Mouse (Mus musculus) macrophage (primary cell): Measurements from ENCODE around the gene Sh3gl3. TPM values are rescaled to one million over a fixed set of nuclear protein-coding genes. Genes with fewer than 3 reads are reported as not detected.

Experiments
- H3K27ac ChIP-seq: fragments of 350-480 bp; formaldehyde crosslinking; 2 replicates; pipeline ENCODE4 v1.9.0; 2021
- H3K36me3 ChIP-seq: fragments of 350-480 bp; formaldehyde crosslinking; 2 replicates; pipeline ENCODE4 v1.9.0; 2021; ENCODE audit errors: inconsistent target
- H3K4me3 ChIP-seq: fragments of 350-480 bp; formaldehyde crosslinking; 2 replicates; pipeline ENCODE4 v1.9.0; 2021; ENCODE audit errors: inconsistent target
- H3K79me2 ChIP-seq: fragments of 350-480 bp; formaldehyde crosslinking; 2 replicates; pipeline ENCODE4 v1.9.0; 2021; ENCODE audit errors: inconsistent target
- WGBS: methylation state at CpG from one replicate; pipeline ENCODE4 v1.1.7; 2026; ENCODE audit warnings: inconsistent platforms; ENCODE audit not compliant: missing documents; 5-methylcytosine and 5-hydroxymethylcytosine counted together
- polyA plus RNA-seq: library from polyadenylated mRNA; stranded (reverse); fragments of 250-400 nt; gene quantifications from 3 replicates; pipeline ENCODE4 v1.2.4, GENCODE M21; 2018; ENCODE audit warnings: inconsistent platforms
- total RNA-seq, 78 experiments: library from RNA; depleted of rRNA; stranded (reverse); fragments of 250-400 nt; gene quantifications; 1 replicate in 9 of 78; 2 replicates in 24 of 78; 3 replicates in 43 of 78; 4 replicates in 2 of 78; pipeline ENCODE4 v1.2.4; 2018; ENCODE audit warnings: inconsistent platforms in 56 of 78

The Sh3gl3 gene
- total RNA-seq (2018; cell fraction: chromatin; rRNA removed) = not detected
- total RNA-seq (2018; cell fraction: cytosol; rRNA removed) = under 1 TPM in 1 of 26 experiments, not detected in 25; 0.09 TPM
- not detected for total RNA-seq (2018; cell fraction: nucleus; rRNA removed)
- not detected in 3 replicates for polyA plus RNA-seq

- WGBS = 89% methylated on average over 3 of the region's 3 CpGs
- H3K4me3 ChIP-seq = no peak within 1 kb of the TSS
These were observed at the start of gene Sh3gl3 for GRCm38 (mm10) chr7:82173540-82173939. Gene Sh3gl3, plus strand, starts transcription at chr7:82173840.

GRCm38 (mm10) chr7:82138196-82138595 lies 35.4 kb upstream of the Sh3gl3 start:
- Histone ChIP-seq H3K36me3 (no peaks in the 10 kb centered on the region), H3K4me3 (no peak overlapping the region), H3K79me2 (no peaks in the 10 kb centered on the region), H3K27ac (no peak overlapping the region)
- 10% methylated on average over 1 of the region's 1 CpGs for WGBS

More at GRCm38 (mm10) chr7:82173540-82173939, at the start of gene Sh3gl3:
- Histone ChIP-seq H3K36me3 (no peaks in the 10 kb centered on the region), H3K27ac (no peak within 1 kb of the TSS), H3K79me2 (no peaks in the 10 kb centered on the region)

GRCm38 (mm10) chr7:82147151-82147550 lies 26.5 kb upstream of the Sh3gl3 start:
- Histone ChIP-seq H3K4me3 (no peak overlapping the region), H3K79me2 (no peaks in the 10 kb centered on the region), H3K27ac (no peak overlapping the region), H3K36me3 (no peaks in the 10 kb centered on the region)
- WGBS = 94% methylated on average over 5 of the region's 5 CpGs

- Histone ChIP-seq H3K4me3 (no peak overlapping the region), H3K36me3 (no peaks in the 10 kb centered on the region), H3K79me2 (no peaks in the 10 kb centered on the region), H3K27ac (no peak overlapping the region)
- WGBS = 93% methylated on average over 13 of the region's 14 CpGs
These were observed 9.0 kb upstream of the Sh3gl3 start for GRCm38 (mm10) chr7:82164681-82165080.

GRCm38 (mm10) chr7:82174571-82175326 lies 1.1 kb downstream of the Sh3gl3 start:
- WGBS = 3% methylated on average over 72 of the region's 72 CpGs
- Histone ChIP-seq H3K27ac (no peak overlapping the region), H3K4me3 (no peak overlapping the region), H3K79me2 (no peaks in the 10 kb centered on the region), H3K36me3 (no peaks in the 10 kb centered on the region)

GRCm38 (mm10) chr7:82175327-82175721 lies 1.7 kb downstream of the Sh3gl3 start:
- WGBS = 3% methylated on average over 16 of the region's 16 CpGs
- Histone ChIP-seq H3K4me3 (no peak overlapping the region), H3K27ac (no peak overlapping the region), H3K79me2 (no peaks in the 10 kb centered on the region), H3K36me3 (no peaks in the 10 kb centered on the region)

GRCm38 (mm10) chr7:82176192-82176591 lies 2.6 kb downstream of the Sh3gl3 start:
- no peak overlapping the region for H3K27ac ChIP-seq
- no peaks in the 10 kb centered on the region for H3K79me2 ChIP-seq
- no peak overlapping the region for H3K4me3 ChIP-seq
- WGBS = 66% methylated on average over 3 of the region's 3 CpGs
- no peaks in the 10 kb centered on the region for H3K36me3 ChIP-seq

- Histone ChIP-seq H3K27ac (no peak overlapping the region), H3K4me3 (no peak overlapping the region), H3K36me3 (no peaks in the 10 kb centered on the region), H3K79me2 (no peaks in the 10 kb centered on the region)
- 88% methylated on average over 5 of the region's 5 CpGs for WGBS
These were observed 3.7 kb downstream of the Sh3gl3 start for GRCm38 (mm10) chr7:82177336-82177735.

- H3K4me3 ChIP-seq = no peak overlapping the region
- H3K79me2 ChIP-seq = no peaks in the 10 kb centered on the region
- 94% methylated on average over 5 of the region's 5 CpGs for WGBS
- no peaks in the 10 kb centered on the region for H3K36me3 ChIP-seq
- H3K27ac ChIP-seq = no peak overlapping the region
These were observed 7.3 kb downstream of the Sh3gl3 start for GRCm38 (mm10) chr7:82180919-82181318.

- WGBS = 60% methylated on average over 2 of the region's 2 CpGs
- Histone ChIP-seq H3K79me2 (no peaks in the 10 kb centered on the region), H3K36me3 (no peaks in the 10 kb centered on the region), H3K4me3 (no peak overlapping the region), H3K27ac (no peak overlapping the region)
These were observed 9.1 kb downstream of the Sh3gl3 start for GRCm38 (mm10) chr7:82182781-82183180.

- H3K4me3 ChIP-seq = no peak overlapping the region
- WGBS = 88% methylated on average over 11 of the region's 11 CpGs
- no peaks in the 10 kb centered on the region for H3K36me3 ChIP-seq
- no peak overlapping the region for H3K27ac ChIP-seq
- H3K79me2 ChIP-seq = no peaks in the 10 kb centered on the region
These were observed 18.0 kb downstream of the Sh3gl3 start for GRCm38 (mm10) chr7:82191604-82192003.

GRCm38 (mm10) chr7:82192512-82192911 lies 18.9 kb downstream of the Sh3gl3 start:
- Histone ChIP-seq H3K27ac (no peak overlapping the region), H3K36me3 (no peaks in the 10 kb centered on the region), H3K79me2 (no peaks in the 10 kb centered on the region), H3K4me3 (no peak overlapping the region)
- WGBS = 41% methylated on average over 4 of the region's 4 CpGs

GRCm38 (mm10) chr7:82203111-82203510 lies 29.5 kb downstream of the Sh3gl3 start:
- Histone ChIP-seq H3K36me3 (no peaks in the 10 kb centered on the region), H3K79me2 (no peaks in the 10 kb centered on the region), H3K4me3 (no peak overlapping the region), H3K27ac (no peak overlapping the region)
- 91% methylated on average over 7 of the region's 7 CpGs for WGBS

GRCm38 (mm10) chr7:82204014-82204784 lies 30.6 kb downstream of the Sh3gl3 start:
- 19% methylated on average over 12 of the region's 12 CpGs for WGBS
- H3K79me2 ChIP-seq = no peaks in the 10 kb centered on the region
- no peak overlapping the region for H3K27ac ChIP-seq
- H3K4me3 ChIP-seq = no peak overlapping the region
- no peaks in the 10 kb centered on the region for H3K36me3 ChIP-seq

- Histone ChIP-seq H3K4me3 (no peak overlapping the region), H3K79me2 (no peaks in the 10 kb centered on the region), H3K27ac (no peak overlapping the region), H3K36me3 (no peaks in the 10 kb centered on the region)
- 33% methylated on average over 3 of the region's 3 CpGs for WGBS
These were observed 31.3 kb downstream of the Sh3gl3 start for GRCm38 (mm10) chr7:82204975-82205374.
